Mouse (Mus musculus): ENCODE results near the gene Hnrnpl.

Hnrnpl gene

GRCm38 (mm10) chr7:28808221-28808941, at the start of gene Hnrnpl:
Hnrnpl (plus strand) TSS chr7:28808541.
- DNase-seq (ENCODE audit: low spot score in 2 of 2): no peak

- no peak for DNase-seq (ENCODE audit: low spot score in 2 of 2)
Measured at GRCm38 (mm10) chr7:28758623-28759022, 49.7 kb upstream of the Hnrnpl start.

- no peak for DNase-seq (ENCODE audit: low spot score in 2 of 2)
Measured at GRCm38 (mm10) chr7:28761907-28762306, 46.4 kb upstream of the Hnrnpl start.

GRCm38 (mm10) chr7:28765211-28765610, 43.1 kb upstream of the Hnrnpl start:
- DNase-seq (ENCODE audit: low spot score in 2 of 2): no peak

- DNase-seq (ENCODE audit: low spot score in 2 of 2): peak; percentile 90 to 92
Measured at GRCm38 (mm10) chr7:28766173-28766879, 42.0 kb upstream of the Hnrnpl start, which contains the start of gene Sirt2. Sirt2 (plus strand) TSS chr7:28766735.

- no peak for DNase-seq (ENCODE audit: low spot score in 2 of 2)
Measured at GRCm38 (mm10) chr7:28766910-28767309, 41.4 kb upstream of the Hnrnpl start.

GRCm38 (mm10) chr7:28767462-28767965, 40.8 kb upstream of the Hnrnpl start, which contains the start of gene Nfkbib:
Nfkbib (minus strand) TSS chr7:28767512.
- DNase-seq (ENCODE audit: low spot score in 2 of 2): peak in 1 of 2 experiments; percentile 7

GRCm38 (mm10) chr7:28769414-28769958, 38.9 kb upstream of the Hnrnpl start:
- DNase-seq (ENCODE audit: low spot score in 2 of 2): no peak

- DNase-seq (ENCODE audit: low spot score in 2 of 2): peak in 1 of 2 experiments; percentile 6
Measured at GRCm38 (mm10) chr7:28770309-28770708, 38.0 kb upstream of the Hnrnpl start.

GRCm38 (mm10) chr7:28771867-28772266, 36.5 kb upstream of the Hnrnpl start:
- DNase-seq (ENCODE audit: low spot score in 2 of 2): peak in 1 of 2 experiments; percentile 5

- DNase-seq (ENCODE audit: low spot score in 2 of 2): no peak
Measured at GRCm38 (mm10) chr7:28773163-28773562, 35.2 kb upstream of the Hnrnpl start.

- DNase-seq (ENCODE audit: low spot score in 2 of 2): no peak
Measured at GRCm38 (mm10) chr7:28774164-28774563, 34.2 kb upstream of the Hnrnpl start.

GRCm38 (mm10) chr7:28775129-28775528, 33.2 kb upstream of the Hnrnpl start:
- DNase-seq (ENCODE audit: low spot score in 2 of 2): no peak

- peak in 1 of 2 experiments; percentile 7 for DNase-seq (ENCODE audit: low spot score in 2 of 2)
Measured at GRCm38 (mm10) chr7:28778825-28779224, 29.5 kb upstream of the Hnrnpl start.

- DNase-seq (ENCODE audit: low spot score in 2 of 2): peak; percentile 75 to 90
Measured at GRCm38 (mm10) chr7:28780067-28780658, 28.2 kb upstream of the Hnrnpl start.

- no peak for DNase-seq (ENCODE audit: low spot score in 2 of 2)
Measured at GRCm38 (mm10) chr7:28780857-28781256, 27.5 kb upstream of the Hnrnpl start.

GRCm38 (mm10) chr7:28781261-28781663, 27.1 kb upstream of the Hnrnpl start:
- DNase-seq (ENCODE audit: low spot score in 2 of 2): peak in 1 of 2 experiments; percentile 32

- no peak for DNase-seq (ENCODE audit: low spot score in 2 of 2)
Measured at GRCm38 (mm10) chr7:28785161-28785560, 23.2 kb upstream of the Hnrnpl start.

GRCm38 (mm10) chr7:28787884-28788283, 20.5 kb upstream of the Hnrnpl start:
- DNase-seq (ENCODE audit: low spot score in 2 of 2): no peak

GRCm38 (mm10) chr7:28788307-28789195, 19.8 kb upstream of the Hnrnpl start, which contains the start of gene Rinl:
Rinl (plus strand) TSS chr7:28788969.
- DNase-seq (ENCODE audit: low spot score in 2 of 2): peak; percentile 61 to 73

GRCm38 (mm10) chr7:28789235-28789634, 19.1 kb upstream of the Hnrnpl start:
- DNase-seq (ENCODE audit: low spot score in 2 of 2): no peak
